Mouse (Mus musculus) CD4-positive helper T cell, adult 2 months (primary cell): ENCODE results near the gene Rrp7a.
A peak's percentile ranks its signal among the peaks of the same experiment; 100 is the strongest.

Source experiments
- DNase-seq: peaks from one replicate; pipeline ENCODE4 v3.0.0-alpha.2; 2012; ENCODE audit warnings: low read depth, missing footprints, low spot score

The Rrp7a gene

GRCm38 (mm10) chr15:83122566-83123145, at the start of gene Rrp7a:
TSS of gene Rrp7a (minus strand) at chr15:83122801.
- peak; percentile 85 for DNase-seq

- peak; percentile 99 for DNase-seq
Measured at GRCm38 (mm10) chr15:83171712-83172481, 49.3 kb upstream of the Rrp7a start.

- DNase-seq = no peak
Measured at GRCm38 (mm10) chr15:83170956-83171659, 48.5 kb upstream of the Rrp7a start.

GRCm38 (mm10) chr15:83169772-83170722, 47.4 kb upstream of the Rrp7a start:
- DNase-seq = no peak

GRCm38 (mm10) chr15:83168875-83169771, 46.5 kb upstream of the Rrp7a start:
- no peak for DNase-seq

- DNase-seq = no peak
Measured at GRCm38 (mm10) chr15:83168311-83168710, 45.7 kb upstream of the Rrp7a start.

GRCm38 (mm10) chr15:83167550-83168065, 45.0 kb upstream of the Rrp7a start:
- no peak for DNase-seq

- DNase-seq = no peak
Measured at GRCm38 (mm10) chr15:83167126-83167525, 44.5 kb upstream of the Rrp7a start.

GRCm38 (mm10) chr15:83166642-83167041, 44.0 kb upstream of the Rrp7a start:
- DNase-seq = no peak

- no peak for DNase-seq
Measured at GRCm38 (mm10) chr15:83165526-83166315, 43.1 kb upstream of the Rrp7a start.

- no peak for DNase-seq
Measured at GRCm38 (mm10) chr15:83164971-83165471, 42.4 kb upstream of the Rrp7a start.

- DNase-seq = no peak
Measured at GRCm38 (mm10) chr15:83162818-83163485, 40.4 kb upstream of the Rrp7a start.

GRCm38 (mm10) chr15:83162001-83162400, 39.4 kb upstream of the Rrp7a start:
- no peak for DNase-seq

GRCm38 (mm10) chr15:83161062-83161748, 38.6 kb upstream of the Rrp7a start:
- DNase-seq = no peak

GRCm38 (mm10) chr15:83160561-83160960, 38.0 kb upstream of the Rrp7a start:
- no peak for DNase-seq

GRCm38 (mm10) chr15:83159823-83160222, 37.2 kb upstream of the Rrp7a start:
- DNase-seq = no peak

- DNase-seq = no peak
Measured at GRCm38 (mm10) chr15:83158587-83159160, 36.1 kb upstream of the Rrp7a start.

GRCm38 (mm10) chr15:83157667-83158064, 35.1 kb upstream of the Rrp7a start:
- DNase-seq = no peak
